In the genomic region with DNA sequence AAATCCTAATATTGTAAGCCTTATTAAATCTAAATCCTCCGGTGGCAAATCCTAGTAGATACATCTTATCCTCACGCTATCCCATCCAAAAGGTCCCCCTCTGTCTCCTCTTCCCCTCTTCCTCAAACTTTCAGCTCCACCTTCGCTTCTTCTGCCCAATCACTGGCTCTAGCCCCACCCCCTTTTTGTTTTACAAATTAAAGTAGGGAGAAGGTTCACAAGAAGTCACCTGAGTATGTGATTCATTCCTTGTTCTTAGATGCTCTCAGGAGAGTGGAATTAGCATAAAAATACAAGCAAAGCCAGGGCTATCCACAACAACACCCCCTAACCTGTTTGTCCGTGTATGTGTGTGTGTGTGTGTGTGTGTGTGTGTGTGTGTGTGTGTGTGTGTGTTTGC, we compare ENCODE assay signal across 17 mouse cellular contexts.
"Had no signal": no experiment of that assay in that cellular context is flagged by ENCODE, and none has a peak within 500 bp of the region (broad histone marks: within the 10 kb centered on the region; RNA-seq: fewer than 3 reads in every experiment).

No protein-coding gene starts in this region.

- H3K4me1 ChIP-seq: midbrain, embryonic 10.5 days; midbrain, embryonic 12.5 days; neural tube, embryonic 13.5 days; neural tube, embryonic 15.5 days had no signal

- H3K9ac ChIP-seq: lung, embryonic 14.5 days; midbrain, embryonic 12.5 days; neural tube, embryonic 13.5 days; neural tube, embryonic 15.5 days had no signal

- DNase-seq: lung, embryonic 14.5 days; lung, postnatal 10 days; lung, postnatal 4 days; midbrain, embryonic 14.5 days; retina, postnatal 1 day; right cerebral cortex, adult 18-20 months; right cerebral cortex, postnatal 25 days; right cerebral cortex, postnatal 4 days; spleen, adult 18-20 months; thymus, adult 18-20 months; thymus, postnatal 14 days; thymus, postnatal 36 days had no signal

- H3K27ac ChIP-seq: midbrain, embryonic 10.5 days; midbrain, embryonic 12.5 days; neural tube, embryonic 13.5 days; neural tube, embryonic 15.5 days had no signal

- H3K36me3 ChIP-seq: midbrain, embryonic 10.5 days; midbrain, embryonic 12.5 days; neural tube, embryonic 13.5 days; neural tube, embryonic 15.5 days had no signal

- H3K4me3 ChIP-seq: midbrain, embryonic 10.5 days; midbrain, embryonic 12.5 days; myocyte; neural tube, embryonic 13.5 days; neural tube, embryonic 15.5 days had no signal

- H3K9me3 ChIP-seq: midbrain, embryonic 10.5 days; midbrain, embryonic 12.5 days; neural tube, embryonic 13.5 days; neural tube, embryonic 15.5 days had no signal

- H3K27me3 ChIP-seq: midbrain, embryonic 12.5 days; neural tube, embryonic 13.5 days; neural tube, embryonic 15.5 days had no signal
